Mouse (Mus musculus) liver, postnatal 0 days (tissue): ENCODE results near the gene P4hb. TPM values are rescaled to one million over a fixed set of nuclear protein-coding genes. Genes with fewer than 3 reads are reported as not detected.

Experiments used
- ATAC-seq: fragments of 200-750 bp; cut with Nextera tagmentation; 2 replicates; pipeline ENCODE4 v1.8.0; 2017; ENCODE audit warnings: mild to moderate bottlenecking, moderate library complexity
- DNase-seq: peaks from one replicate; pipeline ENCODE4 v3.0.0-alpha.2; 2016
- H3K27ac ChIP-seq: fragments of 300-500 bp; sonication (generic); 2 replicates; pipeline ENCODE4 v1.5.1; 2014; ENCODE audit warnings: antibody characterized with exemption, moderate library complexity, mild to moderate bottlenecking, low read depth
- H3K27me3 ChIP-seq: fragments of 300-500 bp; sonication (generic); 2 replicates; pipeline ENCODE4 v1.6.1; 2014; ENCODE audit warnings: low read length, control low read depth, mixed read lengths; ENCODE audit not compliant: insufficient read depth
- H3K36me3 ChIP-seq: fragments of 300-500 bp; sonication (generic); replicated peaks from 2 replicates; pipeline ENCODE4 v1.6.1; 2014; ENCODE audit warnings: mild to moderate bottlenecking, control low read depth, low read length, moderate library complexity, mixed read lengths; ENCODE audit not compliant: insufficient read depth
- H3K4me1 ChIP-seq: fragments of 300-500 bp; sonication (generic); 2 replicates; pipeline ENCODE4 v1.6.1; 2014; ENCODE audit warnings: antibody characterized with exemption, mild to moderate bottlenecking, control low read depth; ENCODE audit not compliant: insufficient read depth
- H3K4me2 ChIP-seq: fragments of 300-500 bp; sonication (generic); 2 replicates; pipeline ENCODE4 v1.6.1; 2014; ENCODE audit warnings: low read depth, mild to moderate bottlenecking, low read length, moderate library complexity, mixed read lengths
- H3K4me3 ChIP-seq: fragments of 300-500 bp; sonication (generic); 2 replicates; pipeline ENCODE4 v1.5.1; 2014; ENCODE audit warnings: low read depth, low read length
- H3K9ac ChIP-seq: fragments of 300-500 bp; sonication (generic); replicated peaks from 2 replicates; pipeline ENCODE4 v1.6.1; 2014; ENCODE audit warnings: mild to moderate bottlenecking, moderate library complexity
- H3K9me3 ChIP-seq: fragments of 300-500 bp; sonication (generic); 2 replicates; pipeline ENCODE4 v1.6.1; 2016; ENCODE audit warnings: mild to moderate bottlenecking, control low read depth, low read length, mixed read lengths
- CTCF ChIP-seq: sonication (generic); IDR thresholded peaks from 2 replicates; pipeline ENCODE4 v1.5.1; 2016; ENCODE audit warnings: antibody characterized with exemption, low read depth
- EP300 ChIP-seq: IDR thresholded peaks from 2 replicates; pipeline ENCODE4 v1.6.1; 2016; ENCODE audit warnings: antibody characterized with exemption, low read depth, mild to moderate bottlenecking
- WGBS: fragments of 180-500 bp; shearing (Covaris S2); extraction: QIAGEN DNeasy Blood & Tissue Kit; methylation state at CpG from one replicate; pipeline ENCODE4 v1.1.7; 2014; ENCODE audit not compliant: insufficient replicate concordance; 5-methylcytosine and 5-hydroxymethylcytosine counted together
- polyA plus RNA-seq: library from polyadenylated mRNA; unstranded; fragments of >200 nt; fragmentation: Nextera tagmentation; extraction: Ambion mirVana; gene quantifications from 2 replicates; pipeline ENCODE4 v1.2.1, GENCODE M21; 2015

Gene P4hb
- polyA plus RNA-seq, 1 experiment from 2014 or later, result 697 TPM

- H3K9me3 ChIP-seq, result no peaks in the 10 kb centered on the region
- peak within 1 kb of the TSS; percentile 88 for H3K4me3 ChIP-seq
- H3K27ac ChIP-seq, result peak within 1 kb of the TSS; percentile 98
- H3K36me3 ChIP-seq, result peaks cover 4% of the 10 kb centered on the region
- peak within 1 kb of the TSS; percentile 97 for H3K4me2 ChIP-seq
- peaks cover 35% of the 10 kb centered on the region for H3K4me1 ChIP-seq
- H3K27me3 ChIP-seq, result no peaks in the 10 kb centered on the region
- no peak for TF ChIP-seq CTCF
- no peak for TF ChIP-seq EP300
- under 1% methylated on average over 59 of the region's 87 CpGs for WGBS
- peak; percentile 91 for ATAC-seq
- DNase-seq, result peak; percentile 95
- H3K9ac ChIP-seq, result peak within 1 kb of the TSS; percentile 93
These were observed 23.7 kb downstream of the P4hb start, which contains the start of gene Mcrip1 for GRCm38 (mm10) chr11:120549168-120549945. Gene Mcrip1, minus strand, starts transcription at chr11:120549727.

GRCm38 (mm10) chr11:120548786-120549167 is 24.3 kb downstream of the P4hb start:
- 15% methylated on average over 7 of the region's 7 CpGs for WGBS
- Histone ChIP-seq H3K36me3 (peaks cover 10% of the 10 kb centered on the region), H3K27ac (peak overlapping the region; percentile 98), H3K4me2 (peak overlapping the region; percentile 97), H3K9me3 (no peaks in the 10 kb centered on the region), H3K9ac (peak overlapping the region; percentile 93), H3K4me3 (peak overlapping the region; percentile 88), H3K27me3 (no peaks in the 10 kb centered on the region), H3K4me1 (peaks cover 35% of the 10 kb centered on the region)
- no peak for TF ChIP-seq EP300
- no peak for ATAC-seq
- no peak for DNase-seq

GRCm38 (mm10) chr11:120548214-120548613 is 24.8 kb downstream of the P4hb start:
- ATAC-seq (no peak), DNase-seq (no peak)
- Histone ChIP-seq H3K4me1 (peaks cover 35% of the 10 kb centered on the region), H3K36me3 (peaks cover 14% of the 10 kb centered on the region), H3K9ac (peak overlapping the region; percentile 93; the same call in 1 of the 2 replicates), H3K4me3 (peak overlapping the region; percentile 88; the same call in 1 of the 2 replicates), H3K27me3 (no peaks in the 10 kb centered on the region), H3K9me3 (no peaks in the 10 kb centered on the region), H3K27ac (peak overlapping the region; percentile 98), H3K4me2 (peak overlapping the region; percentile 97)
- 83% methylated on average over 3 of the region's 3 CpGs for WGBS
- no peak for TF ChIP-seq CTCF
- no peak for TF ChIP-seq EP300

- WGBS, result 43% methylated on average over 2 of the region's 2 CpGs
- ATAC-seq (peak; percentile 24), DNase-seq (no peak)
- H3K4me3 ChIP-seq, result no peak overlapping the region
- 0 out of 2 replicates have a peak overlapping the region, but pooled peaks have one; percentile 29 for H3K27ac ChIP-seq
- H3K27me3 ChIP-seq, result no peaks in the 10 kb centered on the region
- H3K9me3 ChIP-seq, result no peaks in the 10 kb centered on the region
- H3K36me3 ChIP-seq, result peaks cover 19% of the 10 kb centered on the region
- H3K9ac ChIP-seq, result no peak overlapping the region
- H3K4me1 ChIP-seq, result peaks cover 35% of the 10 kb centered on the region
- H3K4me2 ChIP-seq, result no peak overlapping the region
- TF ChIP-seq CTCF, result peak; percentile 47
- TF ChIP-seq EP300, result no peak
These were observed 25.6 kb downstream of the P4hb start for GRCm38 (mm10) chr11:120547469-120547868.

DNA sequence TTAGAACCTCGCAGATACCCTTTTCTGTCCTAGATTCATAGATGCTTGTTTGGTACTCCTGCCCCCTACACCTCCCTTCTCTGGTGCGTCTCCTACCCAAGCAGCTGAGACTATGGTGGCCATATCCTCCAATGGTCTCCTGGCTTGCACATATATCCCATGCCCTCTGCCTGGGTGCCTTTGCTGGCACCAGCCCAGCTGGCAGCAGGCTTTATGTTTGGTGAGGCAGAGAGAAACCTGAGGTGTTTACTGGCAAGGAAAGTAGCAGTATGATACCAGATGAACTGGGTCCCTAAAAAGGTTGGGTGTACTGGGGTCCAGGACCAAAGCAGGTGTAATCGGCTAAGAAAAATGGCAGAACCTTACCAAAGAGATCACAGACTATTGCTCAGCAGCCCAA is 27.1 kb downstream of the P4hb start:
- H3K4me1 ChIP-seq, result peaks cover 35% of the 10 kb centered on the region
- H3K4me2 ChIP-seq, result no peak overlapping the region
- H3K36me3 ChIP-seq, result peaks cover 19% of the 10 kb centered on the region
- no peak overlapping the region for H3K9ac ChIP-seq
- no peak overlapping the region for H3K4me3 ChIP-seq
- WGBS, result 93% methylated on average over 3 of the region's 3 CpGs
- TF ChIP-seq EP300 (no peak), CTCF (no peak)
- no peaks in the 10 kb centered on the region for H3K27me3 ChIP-seq
- no peak overlapping the region for H3K27ac ChIP-seq
- ATAC-seq, result no peak
- no peaks in the 10 kb centered on the region for H3K9me3 ChIP-seq
- no peak for DNase-seq

DNA sequence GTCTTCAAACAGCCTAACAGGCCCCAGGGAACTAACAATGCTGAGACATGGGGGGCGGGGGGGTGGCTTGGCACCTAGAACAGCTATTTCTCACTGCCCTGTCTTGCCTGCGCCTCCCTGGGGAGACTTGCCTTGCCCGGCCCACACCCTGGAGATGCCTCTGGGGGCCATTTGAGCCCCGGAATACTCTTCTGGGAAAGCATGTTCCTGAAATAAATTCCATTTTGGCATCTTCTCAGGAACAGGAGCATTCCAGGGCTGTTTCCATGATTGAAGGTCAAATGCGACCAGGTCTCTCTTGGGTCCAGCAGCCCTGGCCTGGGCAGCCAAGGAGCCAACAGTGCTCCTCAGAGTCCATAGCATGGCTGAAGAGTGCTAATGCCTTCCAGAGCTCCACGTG is 30.7 kb downstream of the P4hb start:
- no peaks in the 10 kb centered on the region for H3K27me3 ChIP-seq
- no peak overlapping the region for H3K27ac ChIP-seq
- no peak overlapping the region for H3K4me2 ChIP-seq
- H3K4me1 ChIP-seq, result peaks cover 35% of the 10 kb centered on the region
- H3K9ac ChIP-seq, result peak overlapping the region; percentile 16; the same call in 1 of the 2 replicates
- H3K36me3 ChIP-seq, result peaks cover 21% of the 10 kb centered on the region
- H3K9me3 ChIP-seq, result no peaks in the 10 kb centered on the region
- 81% methylated on average over 6 of the region's 6 CpGs for WGBS
- no peak for DNase-seq
- TF ChIP-seq EP300, result no peak
- no peak for TF ChIP-seq CTCF
- no peak for ATAC-seq
- no peak overlapping the region for H3K4me3 ChIP-seq
